Mouse (Mus musculus) ES-E14 (cell line): ENCODE results near the gene Fasn.

Experiments used
- HCFC1 ChIP-seq: IDR thresholded peaks from 2 replicates; pipeline ENCODE4 v1.6.1; 2012; ENCODE audit warnings: low read length, inconsistent platforms, borderline replicate concordance; ENCODE audit not compliant: insufficient read depth
- ZC3H11A ChIP-seq: IDR thresholded peaks from 2 replicates; pipeline ENCODE4 v1.6.1; 2012; ENCODE audit warnings: low read depth, mild to moderate bottlenecking, inconsistent platforms, low read length, borderline replicate concordance

GRCm38 (mm10) chr11:120821076-120821922, 3.0 kb downstream of the Fasn start:
- TF ChIP-seq HCFC1 (no peak), ZC3H11A (no peak)
